Mouse (Mus musculus) adrenal gland, adult (tissue): ENCODE data around the gene Pp2d1.
A peak's percentile ranks its signal among the peaks of the same experiment; 100 is the strongest.
"Not testable (repeated sequence)": the region's sequence is repeated elsewhere in the genome, so short reads cannot be mapped to it uniquely, and the experiment has no call there.

Source experiments
- DNase-seq, 2 experiments: peaks; one replicate each; pipeline ENCODE4 v3.0.0; 2022 to 2023; ENCODE audit warnings: low spot score in 1 of 2; ENCODE audit not compliant: inconsistent age in 2 of 2

Gene Pp2d1

GRCm38 (mm10) chr17:53539351-53539750, at the start of gene Pp2d1:
Pp2d1 (minus strand) TSS chr17:53539451.
- not testable (repeated sequence) for DNase-seq

DNA sequence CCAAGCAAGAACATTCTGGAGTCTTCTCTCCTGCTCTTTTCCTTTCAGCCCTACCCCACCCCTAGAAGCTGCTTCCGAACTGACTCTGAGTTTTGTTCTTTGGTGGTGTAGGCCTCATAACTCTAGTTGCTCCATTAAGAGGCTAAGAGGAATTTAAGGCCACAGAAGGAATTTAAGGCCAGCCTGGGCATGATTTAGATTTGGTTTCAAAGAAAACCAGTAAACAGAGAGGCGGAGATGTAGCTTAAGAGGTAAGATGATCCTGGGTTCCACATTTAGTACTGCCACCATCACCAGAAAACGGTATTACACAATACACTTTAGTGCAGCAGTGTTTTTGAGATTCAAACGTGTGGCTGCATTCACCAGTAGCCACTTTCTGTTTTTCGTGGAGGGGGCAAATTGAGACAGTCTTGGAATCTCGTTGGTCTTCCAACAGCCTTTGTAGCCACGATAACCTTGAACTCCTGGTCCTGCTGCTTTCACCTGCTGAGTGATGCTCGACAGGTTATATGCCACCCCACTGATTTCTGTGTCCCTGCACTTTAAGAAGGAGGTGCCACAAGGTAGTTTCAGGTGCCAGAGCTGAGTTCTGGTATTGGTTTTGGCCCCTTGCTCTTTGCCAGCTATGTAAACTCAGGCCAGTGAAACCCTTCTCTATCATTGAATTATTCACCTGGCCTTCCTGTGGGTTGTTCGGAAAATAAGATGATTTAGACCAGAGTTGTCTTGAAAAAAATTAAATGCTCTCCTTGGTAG, 49.0 kb upstream of the Pp2d1 start:
- no peak for DNase-seq

DNA sequence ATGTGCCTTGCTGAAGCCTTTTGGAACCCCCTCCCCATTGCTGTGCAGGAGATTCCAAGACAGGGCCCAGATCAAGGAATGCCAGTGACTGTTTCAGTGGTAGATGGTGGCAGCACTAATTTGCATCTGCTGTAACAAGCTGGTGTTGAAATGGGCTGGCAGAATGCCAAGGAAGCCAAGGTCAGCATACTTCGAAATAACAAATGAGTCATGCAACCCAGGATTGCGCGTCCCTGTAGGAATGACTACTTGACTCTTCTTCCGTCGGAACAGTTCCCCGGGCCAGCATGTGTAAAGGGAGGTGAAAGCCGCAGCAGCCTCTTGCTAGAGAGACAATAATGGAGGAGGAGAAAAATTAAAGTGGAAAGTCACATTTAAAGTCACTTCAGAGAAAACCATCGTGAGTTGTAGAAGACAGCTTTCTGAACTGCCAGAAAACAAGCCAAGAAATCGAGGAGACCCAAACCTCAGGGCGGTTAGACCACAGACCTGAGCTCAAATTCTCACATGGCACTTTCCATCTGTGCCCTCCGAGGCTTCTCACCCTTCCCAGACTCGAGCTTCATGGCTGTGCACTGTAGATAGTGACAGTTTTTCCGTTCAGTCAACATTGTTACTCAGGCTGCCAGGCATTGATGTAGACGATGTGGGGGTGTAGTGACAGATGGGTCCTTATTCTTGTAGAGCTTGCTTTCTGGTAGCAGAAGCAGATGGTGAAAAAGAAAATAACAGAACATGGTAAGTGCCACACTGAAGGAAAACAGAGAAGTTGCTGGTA, 48.0 kb upstream of the Pp2d1 start:
- peak; percentile 96 to 99 for DNase-seq

GRCm38 (mm10) chr17:53583846-53584579, 44.8 kb upstream of the Pp2d1 start:
- DNase-seq: peak in 1 of 2 experiments; percentile 51

- DNase-seq: peak in 1 of 2 experiments; percentile 45
Measured at GRCm38 (mm10) chr17:53582805-53583204, 43.6 kb upstream of the Pp2d1 start.

GRCm38 (mm10) chr17:53582026-53582585, 42.9 kb upstream of the Pp2d1 start:
- no peak for DNase-seq

DNA sequence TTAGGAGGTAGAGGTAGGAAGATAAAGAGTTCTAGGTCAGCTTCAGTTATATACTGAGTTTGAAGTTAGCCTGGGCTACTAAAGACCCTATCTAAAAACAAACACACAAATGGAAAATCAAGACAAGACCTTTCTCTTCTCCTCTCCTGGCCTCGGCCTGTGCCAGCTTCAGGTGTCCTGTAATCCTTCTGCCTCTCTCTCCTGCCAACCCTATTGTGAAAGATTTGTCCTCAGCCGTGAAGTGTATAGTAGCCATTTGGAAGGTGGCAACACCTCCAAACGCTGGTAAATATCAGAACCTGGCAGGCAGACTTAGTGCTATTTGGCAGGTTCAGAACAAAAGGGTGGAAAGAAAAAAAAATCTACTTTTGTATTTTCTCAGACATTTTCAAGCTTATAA, 41.0 kb upstream of the Pp2d1 start:
- DNase-seq: peak in 1 of 2 experiments; percentile 34

DNA sequence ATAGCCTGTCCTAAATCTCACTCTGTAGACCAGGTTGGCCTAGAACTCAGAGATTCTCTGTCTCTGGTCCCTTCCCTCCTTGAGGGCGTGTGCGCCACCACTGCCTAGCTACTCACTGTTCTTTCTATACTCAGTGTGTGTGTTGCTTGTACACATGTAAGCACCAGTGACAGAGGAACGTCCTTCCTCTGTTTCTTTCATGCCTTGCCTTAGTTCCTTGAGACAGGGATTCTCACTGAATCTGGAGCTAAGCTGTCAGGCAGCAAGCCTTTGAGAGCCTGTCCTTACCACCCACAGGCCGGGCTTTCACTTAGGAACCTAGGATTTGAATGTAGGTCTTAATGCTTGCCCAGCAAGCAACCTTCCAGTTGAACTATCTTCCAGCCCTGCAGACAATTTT, 40.4 kb upstream of the Pp2d1 start:
- peak in 1 of 2 experiments; percentile 36 for DNase-seq

GRCm38 (mm10) chr17:53578776-53579175, 39.5 kb upstream of the Pp2d1 start:
- peak in 1 of 2 experiments; percentile 44 for DNase-seq

GRCm38 (mm10) chr17:53578249-53578648, 39.0 kb upstream of the Pp2d1 start:
- DNase-seq: no peak

GRCm38 (mm10) chr17:53577754-53578153, 38.5 kb upstream of the Pp2d1 start:
- DNase-seq: peak in 1 of 2 experiments; percentile 63

DNA sequence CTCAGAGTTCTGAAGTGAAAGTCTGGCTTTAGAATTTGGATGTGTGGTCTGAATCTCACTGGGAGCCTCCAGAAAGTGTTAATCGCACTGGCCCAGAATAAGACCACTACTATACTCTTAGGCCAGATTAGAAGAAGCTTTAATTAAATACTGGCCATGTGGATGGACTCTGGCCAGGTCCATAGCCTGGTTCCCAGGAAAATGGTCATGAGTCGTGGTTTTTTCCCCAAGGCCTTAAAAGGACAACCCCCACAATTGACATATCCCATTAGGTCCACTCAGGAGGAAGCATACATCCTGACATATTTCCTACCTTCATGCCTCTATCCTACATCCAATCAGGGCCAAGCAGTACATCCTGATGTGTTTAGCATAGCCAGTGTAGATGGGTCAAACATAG, 37.9 kb upstream of the Pp2d1 start:
- DNase-seq: peak in 1 of 2 experiments; percentile 29

GRCm38 (mm10) chr17:53573019-53573556, 33.8 kb upstream of the Pp2d1 start:
- DNase-seq: peak in 1 of 2 experiments; percentile 66

- DNase-seq: not testable (repeated sequence)
Measured at GRCm38 (mm10) chr17:53570932-53571331, 31.7 kb upstream of the Pp2d1 start.

- DNase-seq: peak in 1 of 2 experiments; percentile 80
Measured at GRCm38 (mm10) chr17:53570361-53570875, 31.2 kb upstream of the Pp2d1 start.

GRCm38 (mm10) chr17:53569829-53570228, 30.6 kb upstream of the Pp2d1 start:
- DNase-seq: peak; percentile 83 to 94

DNA sequence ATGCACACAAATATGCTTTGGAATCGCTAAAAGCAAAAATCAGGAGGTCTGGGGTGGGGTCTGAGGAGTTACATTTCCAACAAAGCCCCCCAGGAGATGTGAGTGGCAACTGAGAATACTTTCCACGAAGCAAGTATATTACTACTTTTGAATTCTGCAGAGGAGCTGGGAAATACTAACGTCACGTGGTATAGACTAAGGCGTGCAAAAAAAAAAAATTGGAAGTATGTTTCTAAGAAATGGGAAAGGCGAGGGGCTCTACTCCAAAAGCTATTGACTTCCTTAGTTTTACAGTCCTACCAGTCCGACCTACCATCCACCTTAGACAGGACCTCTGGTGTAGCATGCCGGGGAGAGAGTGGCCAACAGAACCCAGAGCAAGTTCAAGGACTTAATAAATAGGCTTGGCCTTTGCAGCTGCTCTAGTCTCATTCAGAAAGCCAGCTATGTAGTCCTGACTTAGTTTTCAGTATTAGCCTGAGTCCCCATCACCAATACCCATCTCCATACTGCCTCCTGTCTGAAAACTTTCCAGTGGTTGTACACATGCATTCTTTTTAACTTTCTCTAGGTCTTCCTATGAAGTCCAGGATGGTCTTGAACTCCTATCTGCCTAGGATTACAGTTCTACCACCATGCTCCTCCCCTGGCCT, 29.6 kb upstream of the Pp2d1 start:
- peak in 1 of 2 experiments; percentile 63 for DNase-seq

DNA sequence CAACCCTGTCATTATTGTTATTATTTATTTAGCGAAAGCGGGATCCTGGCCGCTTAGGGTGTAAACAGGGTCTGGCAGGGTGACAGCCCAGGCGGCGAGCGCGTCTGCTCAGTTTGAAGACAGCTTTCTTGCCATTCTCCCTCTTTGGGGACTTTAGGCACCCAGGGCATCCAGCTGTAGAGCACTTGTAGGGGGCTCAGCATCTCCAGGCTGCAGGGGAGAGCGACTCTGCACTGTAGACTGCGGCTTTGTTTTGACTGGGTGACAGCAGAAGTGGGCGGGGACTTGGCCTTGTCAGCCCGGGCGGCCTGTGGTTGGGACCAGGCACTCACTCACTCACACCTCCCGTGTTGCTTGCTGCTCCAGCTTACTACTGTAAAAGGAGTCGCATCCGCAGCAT, 28.9 kb upstream of the Pp2d1 start:
- DNase-seq: peak; percentile 86 to 94

DNA sequence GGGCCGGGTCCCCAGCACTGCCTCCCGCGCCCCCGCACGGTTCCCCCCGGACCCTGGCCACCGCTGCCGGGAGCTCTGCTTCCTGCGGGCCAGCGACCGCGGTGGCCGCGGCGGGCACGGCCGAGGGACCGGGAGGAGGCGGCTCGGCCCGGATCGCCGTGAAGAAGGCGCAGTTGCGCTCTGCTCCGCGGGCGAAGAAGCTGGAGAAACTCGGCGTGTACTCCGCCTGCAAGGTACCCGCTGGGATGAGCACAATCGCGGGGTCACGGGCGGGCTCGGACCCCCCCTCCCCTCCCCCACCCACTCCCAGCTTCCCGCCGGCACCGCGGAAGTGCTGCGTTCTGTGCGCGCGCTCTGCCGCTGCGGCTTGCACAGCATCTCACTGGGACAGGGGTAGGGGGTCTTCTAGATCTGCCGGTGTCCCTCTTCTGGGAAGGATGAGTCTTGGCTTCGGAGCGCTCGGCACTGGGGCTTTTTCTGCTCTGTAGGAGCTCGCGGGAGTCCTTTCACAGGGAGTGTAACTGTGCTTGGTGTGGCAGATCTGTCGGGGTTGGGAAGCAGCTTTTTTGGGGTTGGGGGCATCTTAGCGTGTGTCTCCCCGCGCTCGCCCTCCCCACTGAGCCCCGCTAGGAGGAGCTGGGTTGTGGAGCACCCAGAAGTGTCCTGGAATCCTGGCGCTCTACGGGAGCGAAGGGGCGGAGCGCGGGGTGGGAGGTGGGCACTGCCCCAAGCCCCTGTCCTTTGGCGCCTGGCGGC, 28.3 kb upstream of the Pp2d1 start:
- peak; percentile 77 to 91 for DNase-seq
